Mouse (Mus musculus) large intestine, adult 2 months (tissue): ENCODE measurements around the gene Clock. TPM values are rescaled to one million over a fixed set of nuclear protein-coding genes. Genes with fewer than 3 reads are reported as not detected.

Experiments used
- DNase-seq: peaks from one replicate; pipeline ENCODE4 v3.0.0-alpha.2; 2012; ENCODE audit warnings: low read depth, low spot score
- WGBS: fragments of 180-500 bp; shearing (Covaris S2); methylation state at CpG from one replicate; pipeline ENCODE4 v1.1.7; 2018; 5-methylcytosine and 5-hydroxymethylcytosine counted together
- polyA plus RNA-seq: library from polyadenylated mRNA; depleted of rRNA; stranded (reverse); fragments of >200 nt; gene quantifications from 2 replicates; pipeline ENCODE4 v1.2.3, GENCODE M21; 2012

Clock gene
- polyA plus RNA-seq, 1 experiment: 6.0 TPM

GRCm38 (mm10) chr5:76287062-76287461 lies 17.5 kb downstream of the Clock start:
- WGBS: 77% methylated on average over 5 of the region's 5 CpGs
- no peak for DNase-seq

- DNase-seq: no peak
- WGBS: 86% methylated on average over 4 of the region's 4 CpGs
These were observed 18.9 kb downstream of the Clock start for GRCm38 (mm10) chr5:76285699-76286098.

- WGBS: 75% methylated on average over 1 of the region's 1 CpGs
These were observed 20.7 kb downstream of the Clock start for GRCm38 (mm10) chr5:76283890-76284289.

GRCm38 (mm10) chr5:76274977-76275376 lies 29.6 kb downstream of the Clock start:
- no peak for DNase-seq
- WGBS: 44% methylated on average over 4 of the region's 4 CpGs

More at GRCm38 (mm10) chr5:76283890-76284289, 20.7 kb downstream of the Clock start:
- DNase-seq: no peak

GRCm38 (mm10) chr5:76250948-76251347 lies 53.6 kb downstream of the Clock start:
- 92% methylated on average over 3 of the region's 3 CpGs for WGBS
- DNase-seq: no peak

DNA sequence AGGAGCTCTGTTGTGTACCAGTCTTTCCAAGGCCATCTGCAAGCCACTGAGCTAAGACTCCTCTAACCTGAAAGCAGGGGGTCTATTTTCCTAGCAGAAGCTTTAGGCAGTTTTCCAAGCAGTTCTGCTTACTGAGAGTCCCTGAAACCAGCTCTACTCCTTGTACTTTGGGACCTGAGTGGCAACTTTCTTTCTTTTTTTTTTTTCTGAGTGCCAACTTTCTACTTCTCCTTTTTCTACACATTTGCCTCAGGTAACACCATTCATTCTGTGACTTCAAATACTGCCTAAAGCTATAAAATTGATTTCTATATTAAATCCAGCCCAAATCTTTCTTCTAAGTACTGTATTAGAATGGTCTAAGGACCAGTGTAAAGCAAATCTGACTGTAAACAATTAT lies 58.1 kb downstream of the Clock start:
- no peak for DNase-seq

DNA sequence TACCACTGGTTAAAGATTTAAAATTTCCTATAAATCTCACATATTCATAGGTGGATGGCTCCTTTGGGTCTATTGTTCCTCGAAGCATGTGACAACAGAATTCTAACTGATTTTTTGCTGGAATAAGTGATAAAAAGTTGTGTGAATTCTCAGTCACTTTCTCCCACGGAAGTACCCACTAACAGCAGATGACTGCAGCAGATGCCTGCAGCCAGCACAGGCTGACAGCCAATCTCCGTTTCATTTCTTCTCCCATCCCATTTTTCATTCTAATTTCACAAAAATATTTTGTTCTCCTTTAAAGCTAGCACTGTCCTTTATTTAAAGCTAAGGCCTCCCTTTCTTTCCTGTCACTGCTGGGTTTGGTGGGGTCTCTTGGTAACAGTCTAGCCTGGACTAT lies 59.2 kb downstream of the Clock start:
- no peak for DNase-seq
- WGBS: 85% methylated on average over 3 of the region's 3 CpGs

GRCm38 (mm10) chr5:76244430-76244829 lies 60.2 kb downstream of the Clock start:
- no peak for DNase-seq
- 94% methylated on average over 10 of the region's 10 CpGs for WGBS

DNA sequence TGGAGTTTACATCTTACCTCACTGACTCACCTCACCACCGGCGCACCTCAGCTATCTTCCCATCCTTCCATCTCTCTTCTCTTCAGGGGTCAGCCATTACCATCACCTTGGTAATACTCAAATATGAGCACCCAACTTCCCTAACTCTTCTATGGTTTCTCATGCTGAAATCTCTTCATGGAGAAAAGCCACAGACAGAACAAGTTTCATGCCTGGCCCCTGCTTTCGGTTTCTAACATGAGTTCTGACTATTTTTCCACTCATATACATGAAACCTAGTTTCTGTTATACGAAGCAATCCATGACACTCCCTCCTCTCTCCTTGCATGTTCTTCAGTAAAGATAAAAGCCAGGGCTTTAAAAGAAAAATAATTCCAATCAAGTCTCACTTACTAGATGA lies 60.7 kb downstream of the Clock start:
- 93% methylated on average over 4 of the region's 4 CpGs for WGBS
- DNase-seq: no peak

- WGBS: 72% methylated on average over 3 of the region's 3 CpGs
- DNase-seq: no peak
These were observed 61.3 kb downstream of the Clock start for GRCm38 (mm10) chr5:76243274-76243673.

DNA sequence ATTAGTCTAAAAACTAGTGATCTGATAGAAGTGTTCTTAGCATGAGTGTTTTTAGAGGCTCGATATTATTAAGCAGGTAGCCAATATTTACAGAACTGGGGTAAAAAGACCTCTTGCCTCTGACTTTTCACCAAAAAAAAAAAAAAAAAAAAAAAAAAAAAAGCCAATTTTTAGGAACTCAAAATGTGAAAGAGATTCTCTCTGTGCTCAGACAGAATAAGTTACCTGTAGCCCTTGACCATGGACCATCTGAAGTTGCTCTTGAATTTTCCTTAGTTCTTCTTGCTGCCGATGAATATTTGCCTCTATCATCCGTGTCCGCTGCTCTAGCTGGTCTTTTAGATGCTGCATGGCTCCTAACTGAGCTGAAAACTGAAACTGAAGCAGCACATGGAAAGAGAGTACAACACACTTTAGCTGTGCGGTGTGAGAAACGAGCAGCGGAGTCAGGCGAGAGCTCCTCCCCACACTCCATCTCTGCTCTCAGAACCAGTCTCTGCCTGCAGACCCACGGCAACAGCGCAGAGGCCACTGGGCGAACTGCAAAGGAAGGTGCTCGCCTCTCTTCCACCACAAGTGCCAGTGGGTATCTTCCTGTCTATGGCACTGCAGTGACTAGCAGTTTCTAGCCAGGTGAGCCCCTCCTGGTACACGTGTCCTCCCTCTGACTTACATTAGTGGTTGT lies 73.3 kb downstream of the Clock start:
- WGBS: 94% methylated on average over 13 of the region's 13 CpGs
- no peak for DNase-seq

GRCm38 (mm10) chr5:76216691-76217090 lies 87.9 kb downstream of the Clock start:
- DNase-seq: no peak
- 77% methylated on average over 6 of the region's 6 CpGs for WGBS

DNA sequence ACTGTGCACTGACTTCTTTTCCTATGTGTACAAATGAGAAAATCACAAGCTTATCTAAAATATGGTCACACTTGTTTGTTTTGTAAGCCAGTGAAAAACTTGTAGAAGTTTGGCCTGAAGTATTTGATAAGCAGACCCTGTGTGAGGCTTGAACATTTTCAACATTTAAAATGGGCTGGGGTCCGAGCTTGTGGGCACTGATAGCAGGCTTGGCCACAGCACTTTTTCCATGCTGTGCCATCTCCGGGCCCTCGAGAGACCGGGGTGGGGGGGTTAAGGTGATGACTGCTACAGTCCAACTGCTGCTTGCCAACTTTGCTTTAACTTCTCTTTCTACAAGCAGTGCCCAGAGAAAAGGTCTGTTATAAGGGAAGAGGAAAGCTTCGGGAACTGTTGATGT lies 96.5 kb downstream of the Clock start:
- 91% methylated on average over 5 of the region's 5 CpGs for WGBS
- no peak for DNase-seq

DNA sequence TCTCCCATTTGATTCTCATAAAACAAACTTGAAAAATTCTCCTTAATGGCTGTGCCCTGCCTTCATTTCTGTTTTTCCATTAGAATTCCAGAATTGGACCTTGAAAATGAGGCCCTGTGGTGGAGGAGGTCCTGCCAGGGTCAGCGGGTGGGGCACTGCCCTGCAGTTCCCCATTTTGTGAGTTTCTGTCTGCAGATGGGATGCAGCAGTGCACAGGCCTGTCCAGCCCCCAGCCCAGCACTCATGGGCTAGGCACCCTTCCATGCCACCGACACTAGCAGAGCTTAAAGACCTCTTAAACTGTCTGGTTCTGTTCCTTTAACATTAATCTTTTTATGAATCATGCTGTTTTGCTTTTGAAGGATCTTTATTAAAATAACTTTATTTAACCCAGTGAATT lies 98.7 kb downstream of the Clock start:
- WGBS: 88% methylated on average over 2 of the region's 2 CpGs
- no peak for DNase-seq

GRCm38 (mm10) chr5:76203171-76203570 lies 101.4 kb downstream of the Clock start:
- no peak for DNase-seq
- 77% methylated on average over 3 of the region's 3 CpGs for WGBS

- DNase-seq: no peak
- 94% methylated on average over 13 of the region's 13 CpGs for WGBS
These were observed 105.2 kb downstream of the Clock start for GRCm38 (mm10) chr5:76199346-76199745.

DNA sequence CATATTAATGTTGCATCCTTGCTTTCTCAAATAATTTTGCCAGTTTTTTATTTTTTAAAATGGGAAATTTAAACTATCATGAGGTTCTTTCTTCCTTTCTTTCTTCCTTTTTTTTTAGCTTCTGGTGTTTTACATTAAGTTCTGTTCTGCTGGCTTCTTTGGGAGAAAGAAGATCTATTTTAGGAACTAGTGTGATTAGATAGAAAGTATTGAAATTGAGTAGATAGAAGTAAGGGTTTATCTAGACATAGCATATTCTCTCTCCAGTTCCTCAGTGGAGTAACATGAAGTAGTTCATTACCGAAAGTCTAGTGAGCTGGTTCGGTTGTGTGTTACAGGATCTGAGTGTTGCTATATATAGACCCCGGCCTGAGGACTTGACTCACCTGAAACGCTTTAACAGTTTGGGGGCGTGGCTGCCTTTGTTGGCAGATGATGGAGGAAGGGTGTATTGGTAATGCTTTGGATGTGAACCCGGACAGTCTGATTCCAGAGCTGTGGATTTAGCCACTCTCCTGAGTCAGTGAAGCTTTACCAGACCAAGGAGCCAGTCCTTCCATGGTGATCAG lies 110.1 kb downstream of the Clock start:
- no peak for DNase-seq
- 58% methylated on average over 6 of the region's 6 CpGs for WGBS

GRCm38 (mm10) chr5:76193075-76193474 lies 111.5 kb downstream of the Clock start:
- DNase-seq: no peak

DNA sequence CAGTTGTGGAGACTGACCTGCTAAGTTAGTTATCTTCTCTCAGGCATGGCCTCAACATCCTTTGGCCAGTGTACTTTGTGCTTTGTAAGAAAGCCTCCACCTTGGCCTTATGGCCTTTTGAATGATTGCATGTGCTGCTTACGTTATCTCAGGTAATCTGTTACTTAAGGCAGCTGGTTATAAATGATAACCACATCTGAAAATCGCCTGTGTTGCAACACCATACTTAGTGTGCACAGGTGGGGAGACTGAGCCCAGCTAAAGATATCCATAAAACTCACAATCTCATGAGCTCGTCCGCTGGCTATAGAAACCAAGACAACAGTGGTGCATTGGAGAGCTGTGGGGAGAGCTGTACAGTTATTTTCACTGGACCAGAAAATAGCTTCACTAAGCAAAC lies 114.0 kb downstream of the Clock start:
- WGBS: 79% methylated on average over 4 of the region's 4 CpGs
- no peak for DNase-seq

- DNase-seq: no peak
- 91% methylated on average over 5 of the region's 5 CpGs for WGBS
These were observed 116.7 kb downstream of the Clock start for GRCm38 (mm10) chr5:76187885-76188284.

GRCm38 (mm10) chr5:76184286-76185080 lies 120.1 kb downstream of the Clock start:
- WGBS: 4% methylated on average over 38 of the region's 38 CpGs

More at GRCm38 (mm10) chr5:76184286-76185080, 120.1 kb downstream of the Clock start:
- no peak for DNase-seq
